Mouse (Mus musculus) E14TG2a.4 (cell line): ENCODE measurements around the gene Dagla.

Source experiments
- CTCF ChIP-seq: conservative IDR thresholded peaks from 2 replicates; pipeline ENCODE4 v1.5.1; 2014; ENCODE audit warnings: low read length
- NANOG ChIP-seq: IDR thresholded peaks from 2 replicates; pipeline ENCODE4 v1.6.1; 2014; ENCODE audit warnings: borderline replicate concordance, low read length, mixed read lengths

DNA sequence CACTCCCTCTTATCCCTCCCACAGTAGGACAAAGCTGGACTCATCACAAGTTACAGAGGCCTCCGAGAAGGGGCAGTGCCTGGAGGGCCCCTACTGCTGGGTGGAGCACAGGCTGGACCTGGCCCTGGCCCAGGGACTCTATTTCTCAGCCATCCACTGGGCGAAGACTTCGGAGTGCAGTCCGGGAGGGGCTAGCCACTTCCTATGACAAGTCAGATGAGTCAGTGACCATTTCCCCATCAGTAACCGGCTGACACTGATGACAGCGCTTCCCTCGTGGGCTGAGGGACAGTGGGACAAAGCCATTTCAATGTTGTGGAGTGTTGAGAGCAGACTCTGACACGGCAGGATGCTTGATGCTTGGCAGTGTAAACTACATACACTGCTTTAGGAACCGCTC lies 25.0 kb downstream of the Dagla start:
- TF ChIP-seq CTCF = no peak
- TF ChIP-seq NANOG = no peak
